In the genomic region with DNA sequence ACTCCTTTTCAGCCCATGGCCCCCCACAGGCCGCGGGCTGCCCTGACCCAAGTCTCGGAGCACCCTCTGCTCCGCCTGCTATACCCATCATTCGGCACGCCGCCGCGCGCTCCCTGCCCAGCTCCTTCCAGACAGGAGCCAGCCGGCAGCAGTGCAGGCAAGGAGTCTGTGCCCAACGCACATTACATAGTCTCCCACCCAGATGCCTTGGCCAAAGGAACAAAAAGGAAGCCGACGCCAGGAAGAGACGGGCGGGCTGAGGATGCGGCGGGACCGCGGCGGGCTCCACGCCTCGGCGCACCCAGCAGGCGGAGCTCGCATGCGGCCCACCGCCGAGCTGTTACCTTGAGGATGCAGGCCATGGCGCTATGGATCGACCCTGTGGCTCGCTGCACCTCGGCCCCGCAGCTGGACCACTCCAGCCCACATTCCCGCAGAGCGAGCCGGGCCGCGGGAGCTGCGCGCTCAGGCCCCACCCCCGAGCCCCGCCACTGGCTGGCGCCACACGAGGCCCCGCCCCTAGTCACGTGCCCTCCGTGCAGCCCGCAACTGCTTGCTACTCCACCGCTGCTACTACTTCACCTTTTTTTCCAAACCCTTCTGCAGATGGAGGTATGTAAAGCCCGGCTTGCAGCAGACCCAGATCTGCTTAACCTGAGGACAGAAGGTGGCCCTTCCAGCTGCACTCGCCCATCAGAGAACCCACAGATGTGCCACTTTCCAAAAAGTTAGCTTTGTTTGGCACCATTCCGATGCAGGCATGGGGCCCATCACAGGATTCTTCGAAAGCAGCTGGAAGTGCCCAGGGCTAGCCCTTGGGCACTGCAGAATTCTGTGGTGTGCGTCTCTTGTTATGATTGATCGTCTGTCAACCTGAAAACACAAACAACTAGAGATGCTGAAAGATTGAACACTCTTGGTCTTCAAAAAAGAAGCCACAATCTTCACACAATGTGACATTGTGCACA, we compare ENCODE assay signal across 1 mouse cellular context.
TF ChIP-seq lines count a peak whose summit lies in the region.

TSS of gene St6galnac3 (minus strand) at position 474 of the 968 bp plus-strand sequence.

TF ChIP-seq in CH12.LX, 34 proteins besides CTCF, POLR2A, EP300 and RAD21 (continued from another document):
- no peak for TF ChIP-seq TBP (conservative IDR thresholded peaks at IDR 0.05; ENCODE audit: low read depth, low read length)
- no peak for TF ChIP-seq MXI1 (IDR thresholded peaks at IDR 0.05; ENCODE audit: low read depth, low read length)
- no peak for TF ChIP-seq GABPA (IDR thresholded peaks at IDR 0.05; ENCODE audit: insufficient replicate concordance, low read depth, low read length)
- no peak for TF ChIP-seq JUND (conservative IDR thresholded peaks at IDR 0.05; ENCODE audit: low read depth, low read length)
- peak; percentile 93 for TF ChIP-seq USF1 (IDR thresholded peaks at IDR 0.05; ENCODE audit: low read depth, low read length)
- no peak for TF ChIP-seq TCF12 (IDR thresholded peaks at IDR 0.05; ENCODE audit: low read depth, low read length)
- TF ChIP-seq IRF4 (IDR thresholded peaks at IDR 0.05; ENCODE audit: low read depth, low read length) = no peak
- 0 out of 2 replicates have a peak, but pooled peaks have one; percentile 37 for TF ChIP-seq UBTF (IDR thresholded peaks at IDR 0.05; ENCODE audit: low read depth, low read length)
- no peak for TF ChIP-seq MAFK (IDR thresholded peaks at IDR 0.05; ENCODE audit: insufficient replicate concordance, low read length)
- no peak for TF ChIP-seq KAT2A (IDR thresholded peaks at IDR 0.05; ENCODE audit: insufficient replicate concordance, low read length)
- 0 out of 2 replicates have a peak, but pooled peaks have one; percentile 15 for TF ChIP-seq ELF1 (IDR thresholded peaks at IDR 0.05; ENCODE audit: low read depth, low read length)
- TF ChIP-seq ZNF384 (IDR thresholded peaks at IDR 0.05; ENCODE audit: low read depth, low read length) = peak; percentile 43; the same call in 1 of the 2 replicates
- no peak for TF ChIP-seq NRF1 (IDR thresholded peaks at IDR 0.05; ENCODE audit: low read depth, low read length)
- TF ChIP-seq ZMIZ1 (IDR thresholded peaks at IDR 0.05; ENCODE audit: low read depth, low read length) = 0 out of 2 replicates have a peak, but pooled peaks have one; percentile 22
- peak; percentile 98 for TF ChIP-seq BHLHE40 (IDR thresholded peaks at IDR 0.05; ENCODE audit: low read depth, low read length)
- peak; percentile 85 for TF ChIP-seq USF2 (conservative IDR thresholded peaks at IDR 0.05; ENCODE audit: low read depth, low read length)
- 0 out of 2 replicates have a peak, but pooled peaks have one; percentile 35 for TF ChIP-seq RCOR1 (conservative IDR thresholded peaks at IDR 0.05; ENCODE audit: low read depth, low read length)
- no peak for TF ChIP-seq MAZ (IDR thresholded peaks at IDR 0.05; ENCODE audit: low read depth, low read length)
- TF ChIP-seq HCFC1 (IDR thresholded peaks at IDR 0.05; ENCODE audit: low read depth, low read length) = no peak
- no peak for TF ChIP-seq E2F4 (IDR thresholded peaks at IDR 0.05; ENCODE audit: insufficient replicate concordance, low read depth, low read length)
- no peak for TF ChIP-seq ETS1 (conservative IDR thresholded peaks at IDR 0.05; ENCODE audit: low read depth, low read length)
- no peak for TF ChIP-seq CHD1 (IDR thresholded peaks at IDR 0.05; ENCODE audit: low read depth, low read length)
- TF ChIP-seq SMC3 (IDR thresholded peaks at IDR 0.05; ENCODE audit: low read depth, low read length) = peak; percentile 15; the same call in 1 of the 2 replicates
- TF ChIP-seq JUN (IDR thresholded peaks at IDR 0.05; ENCODE audit: insufficient read depth, low read depth, low read length) = no peak
- TF ChIP-seq SIN3A (IDR thresholded peaks at IDR 0.05; ENCODE audit: low read length) = no peak
- TF ChIP-seq PAX5 (IDR thresholded peaks at IDR 0.05; ENCODE audit: low read length) = no peak
- no peak for TF ChIP-seq ZKSCAN1 (IDR thresholded peaks at IDR 0.05; ENCODE audit: borderline replicate concordance, low read depth, low read length)
- TF ChIP-seq POLR2AphosphoS2 (IDR thresholded peaks at IDR 0.05; ENCODE audit: low read depth, low read length) = no peak
